Mouse (Mus musculus) skeletal muscle tissue, adult 2 months (tissue): ENCODE results near the gene Fdxr.

ENCODE experiments used
- DNase-seq: peaks from one replicate; pipeline ENCODE4 v3.0.0-alpha.2; 2012; ENCODE audit warnings: low read depth, low spot score

Fdxr gene

GRCm38 (mm10) chr11:115241402-115241801 is 35.4 kb downstream of the Fdxr start:
- peak; percentile 89 for DNase-seq

DNA sequence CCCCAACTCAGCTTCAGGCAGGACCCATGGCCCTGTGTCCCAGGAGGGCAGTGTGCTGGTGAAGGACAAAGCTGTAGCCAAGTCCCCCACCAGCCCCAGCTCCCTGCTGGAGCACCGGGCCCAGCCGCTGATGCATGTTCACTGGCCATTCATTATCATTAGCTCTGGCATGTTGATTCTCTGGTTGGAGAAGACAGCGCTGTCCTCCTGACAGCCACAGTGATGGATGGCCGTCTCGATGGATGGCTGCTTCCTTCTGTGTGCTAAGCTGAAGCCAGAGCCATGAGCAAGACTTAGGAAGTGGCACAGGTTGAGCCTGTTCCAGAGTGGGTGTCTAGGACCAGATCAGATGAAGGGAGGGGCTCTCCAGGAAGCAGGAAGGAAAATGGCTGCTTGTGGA is 40.3 kb downstream of the Fdxr start:
- no peak for DNase-seq

DNA sequence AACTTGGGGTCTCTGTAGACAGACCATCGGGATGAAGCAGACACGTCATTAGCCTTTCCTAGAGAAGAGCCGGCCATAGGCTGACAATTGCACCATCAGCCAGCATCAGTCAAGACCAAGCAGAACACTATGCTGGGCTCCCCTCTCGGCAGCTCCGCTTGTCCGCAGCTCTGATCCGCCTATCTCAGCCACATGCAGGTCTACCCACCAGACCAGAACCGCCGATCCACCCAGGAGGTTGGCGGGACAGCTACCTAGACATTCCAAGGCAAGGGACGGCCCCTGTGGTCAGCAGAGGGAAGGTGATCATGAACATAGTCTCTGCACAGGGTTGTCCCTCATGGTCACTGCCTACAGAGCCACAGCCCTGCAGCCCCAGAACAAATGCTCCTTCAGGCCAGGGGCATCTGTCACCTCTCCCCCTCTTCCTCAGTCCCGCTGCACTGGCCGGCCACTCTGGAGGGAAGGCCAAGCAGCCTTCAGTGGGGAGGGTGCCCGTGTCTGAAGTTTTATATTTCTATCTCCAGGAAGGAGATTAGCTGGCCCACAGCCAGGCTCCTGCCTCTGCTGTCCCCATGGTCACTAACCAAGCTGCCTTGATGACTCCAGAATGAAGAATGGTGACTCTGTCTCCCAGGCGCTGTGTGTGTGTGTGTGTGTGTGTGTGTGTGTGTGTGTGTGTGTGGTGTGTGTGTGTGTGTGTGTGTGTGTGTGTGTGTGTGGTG is 42.4 kb downstream of the Fdxr start:
- no peak for DNase-seq

- DNase-seq = no peak
Observed at GRCm38 (mm10) chr11:115233526-115234290, 43.1 kb downstream of the Fdxr start.

- no peak for DNase-seq
Observed at GRCm38 (mm10) chr11:115232889-115233288, 44.0 kb downstream of the Fdxr start.

GRCm38 (mm10) chr11:115231924-115232323 is 44.9 kb downstream of the Fdxr start:
- no peak for DNase-seq

GRCm38 (mm10) chr11:115231168-115231915 is 45.5 kb downstream of the Fdxr start:
- DNase-seq = no peak

- peak; percentile 88 for DNase-seq
Observed at GRCm38 (mm10) chr11:115229021-115229930, 47.6 kb downstream of the Fdxr start.

GRCm38 (mm10) chr11:115228430-115228829 is 48.4 kb downstream of the Fdxr start:
- DNase-seq = peak; percentile 68

- DNase-seq = no peak
Observed at GRCm38 (mm10) chr11:115227640-115228039, 49.2 kb downstream of the Fdxr start.

DNA sequence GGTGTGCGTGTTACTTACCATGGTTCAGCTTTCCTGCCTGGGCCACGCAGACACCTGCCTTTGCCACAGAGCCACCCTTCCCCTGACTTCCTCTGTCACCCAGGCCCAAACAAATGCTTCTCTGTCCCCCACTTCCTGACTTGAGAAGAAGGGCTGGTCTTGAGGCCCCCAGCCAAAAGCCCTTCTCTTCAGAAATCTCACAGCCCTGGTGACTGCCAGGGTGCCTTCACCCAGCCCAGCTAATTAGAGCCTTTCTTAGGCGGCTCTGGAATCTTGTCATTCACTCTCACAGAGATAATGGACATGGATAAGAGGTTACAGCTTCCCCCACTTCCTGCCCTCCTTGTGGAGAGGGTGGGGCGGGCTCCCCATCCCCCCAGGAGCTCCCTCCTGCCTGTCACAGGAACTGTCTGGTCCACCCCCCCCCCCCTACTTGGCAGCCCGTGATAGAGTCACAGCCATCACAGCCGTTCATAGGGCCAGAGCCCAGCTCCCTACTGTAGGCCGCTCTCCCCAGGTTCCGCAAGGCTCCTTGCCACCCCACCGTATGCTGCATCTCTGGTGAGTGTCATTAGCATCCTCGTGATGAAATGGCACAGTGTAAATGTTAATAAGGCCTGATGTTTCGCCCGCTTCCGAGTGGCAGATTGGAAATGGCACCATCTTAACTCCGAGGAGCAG is 49.9 kb downstream of the Fdxr start:
- DNase-seq = no peak

DNA sequence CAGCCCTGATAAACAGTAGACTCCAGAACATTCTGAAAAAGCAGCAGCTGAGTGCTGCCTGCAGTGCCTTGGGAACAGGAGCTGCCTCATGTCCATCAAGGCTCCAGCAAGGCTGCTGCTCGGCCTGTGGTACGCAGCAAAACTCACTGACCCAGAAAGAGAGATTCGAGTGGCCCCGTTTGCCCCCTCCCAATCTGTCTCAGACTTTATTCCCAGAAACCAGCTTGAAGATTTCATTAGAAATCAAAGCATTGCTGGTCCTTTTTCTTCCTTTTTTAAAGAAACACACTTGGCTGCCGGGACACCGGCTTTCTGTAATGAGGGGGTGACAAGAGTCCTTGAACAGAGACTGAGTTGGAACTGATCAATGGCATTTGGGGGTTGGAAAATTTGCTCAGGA is 51.5 kb downstream of the Fdxr start:
- no peak for DNase-seq

GRCm38 (mm10) chr11:115224889-115225288 is 52.0 kb downstream of the Fdxr start:
- no peak for DNase-seq

DNA sequence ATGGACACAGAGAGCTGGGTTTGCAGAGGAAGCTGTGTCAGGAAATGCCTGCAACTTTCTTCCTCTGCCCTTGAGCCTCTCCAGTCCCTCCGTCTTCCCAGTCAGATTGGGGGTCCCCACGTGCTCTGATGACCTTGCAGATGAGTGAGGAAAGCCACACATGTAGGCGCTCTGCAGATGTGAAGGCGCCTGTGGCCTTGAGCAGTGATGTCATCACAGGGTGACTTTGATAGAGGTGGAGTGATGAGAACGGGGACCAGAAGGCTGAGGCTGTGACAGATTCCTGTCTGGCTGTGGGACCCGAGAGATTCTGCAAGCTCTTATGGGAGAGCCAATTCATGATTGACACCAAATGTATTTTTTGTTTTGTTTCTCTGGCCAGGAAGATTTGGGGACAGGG is 53.0 kb downstream of the Fdxr start:
- no peak for DNase-seq

- no peak for DNase-seq
Observed at GRCm38 (mm10) chr11:115223451-115223850, 53.4 kb downstream of the Fdxr start.

DNA sequence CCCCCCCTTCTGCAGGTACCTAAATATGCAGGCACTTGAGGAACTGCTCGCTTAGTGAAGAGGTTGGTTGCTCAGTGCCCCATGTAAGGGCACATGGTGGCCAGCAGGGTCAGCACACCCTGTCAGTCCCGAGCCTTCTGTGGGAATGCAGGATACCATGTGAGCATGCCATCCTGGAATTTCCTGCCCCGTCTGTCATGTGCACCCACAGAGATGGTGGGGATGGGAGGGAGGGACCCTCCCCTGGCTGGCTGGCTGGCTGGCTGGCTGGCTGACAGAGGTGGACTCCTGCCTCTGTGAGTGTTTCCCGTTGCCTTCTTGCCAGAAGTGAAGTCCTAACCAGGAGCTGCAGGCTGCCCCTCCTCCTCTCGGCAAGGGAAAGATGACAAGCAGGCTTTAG is 54.3 kb downstream of the Fdxr start:
- DNase-seq = no peak

DNA sequence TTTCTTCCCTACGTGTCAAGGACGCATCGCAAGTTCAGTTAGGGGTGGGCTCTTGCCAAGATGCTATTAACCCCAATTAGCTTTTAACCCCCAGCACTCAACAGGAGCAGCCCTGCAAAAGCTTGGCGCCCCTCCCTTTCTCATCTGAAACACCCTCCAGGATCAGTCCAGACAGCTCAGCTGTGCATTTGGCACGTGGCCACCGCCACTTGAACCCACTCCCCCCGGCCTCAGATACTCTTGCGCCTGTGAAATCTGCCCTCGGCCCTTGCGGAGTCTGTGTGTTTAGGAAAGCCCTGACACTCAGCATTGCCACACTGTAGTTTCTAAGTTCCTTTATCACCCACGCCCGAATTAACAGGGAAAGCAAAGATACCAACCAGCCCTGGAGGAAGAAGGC is 54.8 kb downstream of the Fdxr start:
- DNase-seq = no peak

- DNase-seq = no peak
Observed at GRCm38 (mm10) chr11:115219685-115220084, 57.2 kb downstream of the Fdxr start.

GRCm38 (mm10) chr11:115219263-115219662 is 57.6 kb downstream of the Fdxr start:
- peak; percentile 68 for DNase-seq
